Mouse (Mus musculus) stomach, embryonic 15.5 days (tissue): ENCODE measurements around the gene Rfpl4. TPM values are rescaled to one million over a fixed set of nuclear protein-coding genes. Genes with fewer than 3 reads are reported as not detected.

Experiments
- microRNA-seq: library from miRNA; unstranded; fragments of <30 nt; microRNA quantifications from one replicate; pipeline ENCODE4, GENCODE M21; 2016
- polyA plus RNA-seq: library from polyadenylated mRNA; unstranded; fragments of >200 nt; fragmentation: Nextera tagmentation; extraction: Ambion mirVana; gene quantifications from 2 replicates; pipeline ENCODE4 v1.2.1, GENCODE M21; 2015

Rfpl4 gene
- polyA plus RNA-seq, 1 experiment from 2014 or later: not detected

Small RNA genes within 50 kb of the gene (microRNA-seq; reads per million reads assigned to microRNA genes)
- gene Gm26217: not detected

Other genes starting within 250 kb of the Rfpl4 start
- 12.9 and 14.4 TPM in 2 replicates for gene Isoc2b, start 246.7 kb downstream of the Rfpl4 start, polyA plus RNA-seq
- gene Isoc2a, start 239.8 kb downstream of the Rfpl4 start, polyA plus RNA-seq: 1.1 and 1.3 TPM in 2 replicates
- gene Gm36210, start 210.4 kb downstream of the Rfpl4 start, polyA plus RNA-seq: not detected in 2 replicates
- gene Zfp628, start 201.7 kb downstream of the Rfpl4 start, polyA plus RNA-seq: 3.3 TPM in 2 replicates
- 4.3 and 4.5 TPM in 2 replicates for gene Nat14, start 194.9 kb downstream of the Rfpl4 start, polyA plus RNA-seq
- gene Ssc5d, start 191.2 kb downstream of the Rfpl4 start, polyA plus RNA-seq: 2.1 and 3.5 TPM in 2 replicates
- gene Sbk2, start 152.5 kb downstream of the Rfpl4 start, polyA plus RNA-seq: 0.22 and 0.30 TPM in 2 replicates
- gene Sbk3, start 145.8 kb downstream of the Rfpl4 start, polyA plus RNA-seq: not detected in 2 replicates
- 32.2 and 34.1 TPM in 2 replicates for gene Zfp579, start 120.8 kb downstream of the Rfpl4 start, polyA plus RNA-seq
- 16.0 and 16.4 TPM in 2 replicates for gene Zfp524, start 102.5 kb downstream of the Rfpl4 start, polyA plus RNA-seq
- 40.6 and 43.0 TPM in 2 replicates for gene Fiz1, start 102.3 kb downstream of the Rfpl4 start, polyA plus RNA-seq
- 1.5 and 2.0 TPM in 2 replicates for gene Gm44973, start 101.5 kb downstream of the Rfpl4 start, polyA plus RNA-seq
- gene Zfp865, start 96.6 kb downstream of the Rfpl4 start, polyA plus RNA-seq: 5.5 and 7.7 TPM in 2 replicates
- gene Ccdc106, start 96.4 kb downstream of the Rfpl4 start, polyA plus RNA-seq: 19.2 and 20.8 TPM in 2 replicates
- not detected in 2 replicates for gene 4632433K11Rik, start 82.8 kb downstream of the Rfpl4 start, polyA plus RNA-seq
- gene Zfp784, start 78.5 kb downstream of the Rfpl4 start, polyA plus RNA-seq: 5.4 and 6.0 TPM in 2 replicates
- gene Zfp580, start 65.4 kb downstream of the Rfpl4 start, polyA plus RNA-seq: 27.7 and 28.6 TPM in 2 replicates
- 118 and 124 TPM in 2 replicates for gene U2af2, start 54.8 kb downstream of the Rfpl4 start, polyA plus RNA-seq
- 54.5 and 59.6 TPM in 2 replicates for gene Epn1, start 36.7 kb downstream of the Rfpl4 start, polyA plus RNA-seq
- 0.30 and 0.55 TPM in 2 replicates for gene Rasl2-9, start 9.0 kb upstream of the Rfpl4 start, polyA plus RNA-seq
- gene Vmn1r55, start 32.7 kb upstream of the Rfpl4 start, polyA plus RNA-seq: 0.01 TPM in 1 of 2 replicates, not detected in the other
- gene Vmn1r56, start 79.8 kb upstream of the Rfpl4 start, polyA plus RNA-seq: not detected in 2 replicates
- gene Vmn1r57, start 101.5 kb upstream of the Rfpl4 start, polyA plus RNA-seq: not detected in 2 replicates
- not detected in 2 replicates for gene Gm5065, start 233.6 kb upstream of the Rfpl4 start, polyA plus RNA-seq
- gene Nlrp2, start 234.1 kb upstream of the Rfpl4 start, polyA plus RNA-seq: not detected in 2 replicates